Mouse (Mus musculus) heart, embryonic 14.5 days (tissue): ENCODE measurements at regions not wholly inside any gene's neighbourhood (a gene's known extent, or its start where the extent isn't known, plus 50 kb on each side); places are given as distances from the start of the nearest gene placed in this dataset.

Experiments used
- ATAC-seq: fragments of 200-750 bp; cut with Nextera tagmentation; 2 replicates; pipeline ENCODE4 v1.8.0; 2017; ENCODE audit warnings: low read depth, moderate TSS enrichment; ENCODE audit not compliant: insufficient number of reproducible peaks, insufficient read depth, low FRiP score
- H3K27ac ChIP-seq, 2 experiments: fragments of 200-500 bp in 1 of 2; fragments of 300-500 bp in 1 of 2; sonication (generic) in 1 of 2; replicated peaks in 1 of 2; 2 replicates each; pipeline ENCODE4 v1.5.1; 2012 to 2014; ENCODE audit warnings: low read depth in 2 of 2, low read length in 2 of 2, control low read depth in 1 of 2, mild to moderate bottlenecking in 1 of 2, mixed read lengths in 1 of 2; ENCODE audit not compliant: control insufficient read depth in 1 of 2, insufficient read depth in 1 of 2
- H3K27me3 ChIP-seq: fragments of 300-500 bp; sonication (generic); 2 replicates; pipeline ENCODE4 v1.6.1; 2014; ENCODE audit warnings: mild to moderate bottlenecking, low read length, control low read depth; ENCODE audit not compliant: control insufficient read depth, insufficient read depth
- H3K36me3 ChIP-seq: fragments of 300-500 bp; sonication (generic); 2 replicates; pipeline ENCODE4 v1.6.1; 2014; ENCODE audit warnings: mild to moderate bottlenecking, control low read depth, low read length, mixed read lengths; ENCODE audit not compliant: control insufficient read depth, insufficient read depth
- H3K4me1 ChIP-seq, 2 experiments: fragments of 200-500 bp in 1 of 2; fragments of 300-500 bp in 1 of 2; sonication (generic) in 1 of 2; 2 replicates each; pipeline ENCODE4 v1.6.1; 2012 to 2014; ENCODE audit warnings: low read length in 2 of 2, control low read depth in 1 of 2, mixed read lengths in 1 of 2; ENCODE audit not compliant: control insufficient read depth in 2 of 2, insufficient read depth in 2 of 2
- H3K4me2 ChIP-seq: fragments of 300-500 bp; sonication (generic); 2 replicates; pipeline ENCODE4 v1.6.1; 2014; ENCODE audit warnings: mild to moderate bottlenecking, low read length
- H3K4me3 ChIP-seq, 2 experiments: fragments of 200-500 bp in 1 of 2; fragments of 300-500 bp in 1 of 2; sonication (generic) in 1 of 2; 2 replicates each; pipeline ENCODE4 v1.5.1; 2012 to 2014; ENCODE audit warnings: low read length in 2 of 2, mild to moderate bottlenecking in 2 of 2, control low read depth in 1 of 2, low read depth in 1 of 2, moderate library complexity in 1 of 2; ENCODE audit not compliant: control insufficient read depth in 1 of 2, insufficient read depth in 1 of 2
- H3K9ac ChIP-seq: fragments of 300-500 bp; sonication (generic); 2 replicates; pipeline ENCODE4 v1.6.1; 2014; ENCODE audit warnings: mild to moderate bottlenecking, low read length
- H3K9me3 ChIP-seq: fragments of 300-500 bp; sonication (generic); 2 replicates; pipeline ENCODE4 v1.6.1; 2016; ENCODE audit warnings: low read length, control low read depth; ENCODE audit not compliant: control insufficient read depth
- WGBS: fragments of 180-500 bp; shearing (Covaris S2); extraction: QIAGEN DNeasy Blood & Tissue Kit; methylation state at CpG from one replicate; pipeline ENCODE4 v1.1.7; 2014; 5-methylcytosine and 5-hydroxymethylcytosine counted together

DNA sequence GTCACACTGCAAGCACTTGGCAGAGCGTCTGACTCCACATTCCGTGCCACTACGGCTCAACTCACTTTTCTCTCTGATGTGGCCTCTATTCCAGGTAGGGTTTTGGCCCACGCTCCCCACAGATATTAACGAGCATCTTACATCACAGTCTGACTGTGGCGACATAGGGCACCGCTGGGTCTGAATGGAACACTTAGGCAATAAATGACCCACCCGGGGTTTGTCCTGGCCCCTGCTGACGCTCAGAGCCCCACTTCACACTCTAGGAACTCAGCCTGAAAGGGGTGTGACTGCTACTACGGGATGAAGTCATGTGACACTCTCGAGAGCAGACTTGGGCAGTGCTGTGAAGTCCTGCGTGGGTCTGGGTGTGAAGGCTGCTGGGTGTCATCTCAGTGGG, 475.9 kb downstream of the Zfp704 start:
- 43% methylated on average over 12 of the region's 12 CpGs for WGBS
- 0 out of 2 replicates have a peak, but pooled peaks have one; percentile 39 for ATAC-seq
- Histone ChIP-seq H3K27ac (0 out of 4 replicates have a peak overlapping the region, but pooled peaks of 1 of the 2 experiments have one; percentile 14), H3K4me3 (no peak overlapping the region), H3K36me3 (no peaks in the 10 kb centered on the region), H3K4me1 (peaks cover 9 to 19% of the 10 kb centered on the region in 2 experiments), H3K4me2 (peak overlapping the region; percentile 39), H3K9ac (no peak overlapping the region), H3K9me3 (no peaks in the 10 kb centered on the region), H3K27me3 (no peaks in the 10 kb centered on the region)

DNA sequence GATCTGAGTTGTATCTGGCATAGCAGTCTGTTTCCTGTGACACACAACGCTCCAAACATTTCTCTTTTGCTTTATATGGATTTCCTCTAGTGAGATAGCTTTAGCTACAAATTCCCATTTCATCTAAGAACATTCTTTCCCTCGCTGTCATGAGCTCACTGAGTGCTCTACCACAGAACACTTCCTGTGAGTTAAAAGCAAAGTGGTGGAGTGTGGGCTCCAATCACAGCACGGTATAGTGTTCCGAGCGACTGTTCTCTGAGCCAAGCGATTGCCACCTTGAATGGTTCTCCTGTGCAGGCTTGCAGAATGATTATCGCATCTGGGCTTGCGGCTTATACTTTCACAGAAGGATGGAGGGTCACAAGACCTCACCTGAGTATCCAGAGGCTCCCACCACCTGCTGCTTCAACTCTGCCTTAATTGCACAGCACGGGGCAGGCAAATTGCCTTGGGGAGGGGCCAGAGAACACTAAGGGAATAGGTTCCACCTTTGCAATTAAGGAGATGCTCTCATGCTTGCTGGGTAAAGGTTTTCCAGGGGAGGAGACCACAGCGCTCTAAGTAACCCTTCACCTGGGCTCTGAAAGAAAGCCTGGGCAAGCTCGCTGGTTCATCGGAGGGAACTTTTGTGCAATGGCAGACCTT, 477.7 kb downstream of the Zfp704 start:
- H3K9ac ChIP-seq: no peak overlapping the region
- no peaks in the 10 kb centered on the region for H3K36me3 ChIP-seq
- 67% methylated on average over 12 of the region's 12 CpGs for WGBS
- ATAC-seq: no peak
- no peak overlapping the region for H3K4me3 ChIP-seq
- H3K9me3 ChIP-seq: no peaks in the 10 kb centered on the region
- H3K27me3 ChIP-seq: no peaks in the 10 kb centered on the region
- H3K27ac ChIP-seq: no peak overlapping the region
- H3K4me2 ChIP-seq: no peak overlapping the region
- peaks cover 9 to 19% of the 10 kb centered on the region in 2 experiments for H3K4me1 ChIP-seq

DNA sequence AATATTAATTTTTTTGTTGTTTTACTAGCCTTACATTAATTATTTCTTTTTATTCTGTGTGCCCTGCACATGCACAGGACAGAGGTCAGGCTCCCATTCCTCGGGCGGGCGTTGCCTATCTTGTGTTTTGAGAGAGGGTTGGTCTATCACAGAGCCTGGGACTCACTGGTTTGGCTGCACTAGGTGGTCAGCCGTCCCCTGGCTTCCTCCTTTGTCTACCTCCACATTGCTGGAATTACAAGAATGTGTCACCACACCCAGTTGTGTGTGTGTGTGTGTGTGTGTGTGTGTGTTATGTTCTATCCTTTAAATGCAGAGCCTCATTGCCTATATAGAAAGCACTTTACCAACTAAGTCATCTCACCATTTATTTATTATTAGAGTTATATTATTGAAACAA, 478.5 kb downstream of the Zfp704 start:
- no peaks in the 10 kb centered on the region for H3K9me3 ChIP-seq
- no peaks in the 10 kb centered on the region for H3K36me3 ChIP-seq
- H3K4me1 ChIP-seq: peaks cover 9 to 19% of the 10 kb centered on the region in 2 experiments
- 47% methylated on average over 4 of the region's 4 CpGs for WGBS
- H3K4me2 ChIP-seq: no peak overlapping the region
- ATAC-seq: no peak
- H3K9ac ChIP-seq: no peak overlapping the region
- no peak overlapping the region for H3K4me3 ChIP-seq
- no peaks in the 10 kb centered on the region for H3K27me3 ChIP-seq
- H3K27ac ChIP-seq: no peak overlapping the region

DNA sequence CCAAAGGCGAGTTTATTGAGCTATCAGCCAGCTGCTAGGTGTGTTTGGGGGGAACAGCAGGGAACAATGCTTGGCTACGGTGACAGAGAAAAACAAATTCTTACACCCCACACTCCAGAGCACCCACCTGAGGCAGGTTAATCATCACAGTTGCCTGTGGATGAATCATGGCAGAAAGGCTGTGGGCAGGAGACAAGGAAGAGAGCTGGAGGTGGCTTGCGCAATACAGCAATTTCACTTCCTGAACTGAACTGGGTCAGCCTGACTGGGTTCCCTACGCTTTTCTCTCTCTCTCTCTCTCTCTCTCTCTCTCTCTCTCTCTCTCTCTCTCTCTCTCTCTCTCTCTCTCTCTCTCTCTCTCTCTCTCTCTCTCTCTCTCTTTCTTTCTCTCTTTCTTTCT, 481.5 kb downstream of the Zfp704 start:
- Histone ChIP-seq H3K36me3 (no peaks in the 10 kb centered on the region), H3K9ac (no peak overlapping the region), H3K4me3 (no peak overlapping the region), H3K27me3 (no peaks in the 10 kb centered on the region), H3K4me1 (peaks cover 2 to 13% of the 10 kb centered on the region in 2 experiments), H3K27ac (no peak overlapping the region), H3K9me3 (no peaks in the 10 kb centered on the region), H3K4me2 (no peak overlapping the region)
- ATAC-seq: no peak
- 80% methylated on average over 3 of the region's 4 CpGs for WGBS

DNA sequence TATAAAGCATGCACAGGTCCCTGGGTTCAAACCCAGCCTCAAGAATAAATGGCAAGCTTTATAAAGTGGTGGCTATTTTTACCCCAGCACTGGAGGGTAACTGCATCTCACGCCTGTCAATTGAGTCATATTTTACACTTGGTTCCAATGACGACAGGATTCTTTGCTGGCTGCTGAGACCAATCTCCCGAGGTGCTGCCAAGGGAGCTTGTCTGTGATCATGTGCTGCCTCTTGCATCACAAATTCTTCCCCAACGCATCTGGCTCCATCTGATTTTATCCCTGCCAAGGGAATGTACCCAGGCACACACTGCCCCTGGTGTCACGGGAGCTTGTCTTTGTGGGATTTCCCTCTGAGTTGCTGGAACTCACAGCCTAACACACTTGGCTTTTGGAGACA, 486.8 kb downstream of the Zfp704 start:
- H3K9me3 ChIP-seq: no peaks in the 10 kb centered on the region
- H3K36me3 ChIP-seq: no peaks in the 10 kb centered on the region
- H3K4me3 ChIP-seq: no peak overlapping the region
- H3K4me2 ChIP-seq: peak overlapping the region; percentile 19; the same call in 1 of the 2 replicates
- peak overlapping the region; percentile 38; the same call in 1 of the 2 replicates for H3K9ac ChIP-seq
- no peaks in the 10 kb centered on the region for H3K27me3 ChIP-seq
- peak overlapping the region; percentile 77 to 79 for H3K27ac ChIP-seq
- 23% methylated on average over 5 of the region's 5 CpGs for WGBS
- peak; percentile 75 for ATAC-seq
- peaks cover 7 to 8% of the 10 kb centered on the region in 2 experiments for H3K4me1 ChIP-seq

DNA sequence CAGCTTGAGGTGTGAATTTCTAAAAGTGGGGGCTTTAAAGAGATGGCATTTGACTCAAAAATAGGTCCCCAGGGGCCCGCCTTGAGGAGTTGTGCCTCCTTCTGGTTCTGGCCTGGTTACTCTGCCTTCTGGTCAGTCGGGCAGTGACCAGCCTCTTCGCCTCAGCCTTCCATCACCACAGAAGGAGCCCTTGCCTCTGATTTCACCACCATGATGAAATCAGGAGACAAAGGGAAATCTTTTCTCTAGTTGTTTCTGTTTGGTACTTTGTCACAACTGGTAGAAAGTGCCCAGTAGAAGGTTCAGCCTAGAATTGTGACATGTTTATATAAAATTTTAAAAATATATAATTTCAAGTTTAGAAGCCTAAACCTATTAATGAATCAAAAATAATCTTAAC, 492.0 kb downstream of the Zfp704 start:
- no peak for ATAC-seq

DNA sequence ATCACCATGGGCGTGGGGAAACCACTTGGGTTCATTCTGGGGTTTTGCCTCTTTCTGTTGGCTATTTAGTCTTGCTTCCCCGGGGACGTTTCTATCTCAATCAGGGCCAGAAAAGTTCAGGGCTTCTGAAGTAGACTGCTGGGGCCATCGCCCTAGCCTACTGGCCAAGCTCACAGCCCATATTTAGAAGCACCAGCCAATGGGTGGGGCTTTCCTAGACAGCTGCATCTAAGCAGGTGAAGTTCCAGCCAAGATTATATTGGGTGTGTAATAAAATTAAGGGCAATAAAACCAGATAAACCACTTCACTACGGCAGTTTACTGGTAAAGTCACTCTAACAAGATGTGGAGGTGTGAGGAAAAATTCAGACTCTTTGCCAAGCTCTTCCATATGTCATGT, 496.5 kb downstream of the Zfp704 start:
- no peak overlapping the region for H3K4me2 ChIP-seq
- peaks cover 8 to 18% of the 10 kb centered on the region in 2 experiments; a peak in 3 of 4 replicates for H3K4me1 ChIP-seq
- H3K27ac ChIP-seq: no peak overlapping the region
- no peaks in the 10 kb centered on the region for H3K27me3 ChIP-seq
- H3K36me3 ChIP-seq: no peaks in the 10 kb centered on the region
- H3K9ac ChIP-seq: no peak overlapping the region
- no peak for ATAC-seq
- H3K9me3 ChIP-seq: no peaks in the 10 kb centered on the region
- no peak overlapping the region for H3K4me3 ChIP-seq
- WGBS: 71% methylated on average over 5 of the region's 5 CpGs

More for the DNA sequence above, 492.0 kb downstream of the Zfp704 start:
- Histone ChIP-seq H3K4me2 (no peak overlapping the region), H3K36me3 (no peaks in the 10 kb centered on the region), H3K4me1 (peaks cover 6 to 8% of the 10 kb centered on the region in 2 experiments), H3K27ac (no peak overlapping the region), H3K9me3 (no peaks in the 10 kb centered on the region), H3K9ac (no peak overlapping the region), H3K4me3 (no peak overlapping the region), H3K27me3 (no peaks in the 10 kb centered on the region)
- 89% methylated on average over 3 of the region's 3 CpGs for WGBS

DNA sequence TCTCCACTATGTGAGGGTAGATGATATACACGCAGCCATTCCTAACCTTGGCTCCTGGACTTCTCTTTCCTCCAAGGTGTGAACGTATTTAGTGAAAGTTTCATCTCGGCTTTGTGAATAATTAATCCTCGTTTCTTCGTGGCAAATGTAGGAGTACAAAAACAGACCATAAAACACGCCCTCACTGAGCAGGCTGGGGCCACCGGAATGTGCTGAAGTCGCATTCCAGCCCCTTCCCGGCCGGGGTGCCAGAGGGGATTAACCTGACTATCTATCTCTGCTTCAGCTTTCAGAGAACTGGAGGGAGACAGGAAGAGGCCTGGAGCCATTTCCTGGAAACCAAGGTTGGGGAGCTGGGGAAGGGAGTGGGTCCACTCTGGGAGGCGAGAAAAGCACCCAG, 499.1 kb downstream of the Zfp704 start:
- 14% methylated on average over 11 of the region's 11 CpGs for WGBS
- H3K9me3 ChIP-seq: no peaks in the 10 kb centered on the region
- no peak overlapping the region for H3K4me2 ChIP-seq
- H3K4me1 ChIP-seq: peaks cover 9 to 12% of the 10 kb centered on the region in 2 experiments; a peak in 3 of 4 replicates
- H3K27me3 ChIP-seq: no peaks in the 10 kb centered on the region
- H3K27ac ChIP-seq: no peak overlapping the region
- H3K4me3 ChIP-seq: no peak overlapping the region
- no peaks in the 10 kb centered on the region for H3K36me3 ChIP-seq
- no peak for ATAC-seq
- no peak overlapping the region for H3K9ac ChIP-seq
